Mouse (Mus musculus) thymus, postnatal 0 days (tissue): ENCODE results near the gene Keg1. TPM values are rescaled to one million over a fixed set of nuclear protein-coding genes. Genes with fewer than 3 reads are reported as not detected.
"Not testable (repeated sequence)": the region's sequence is repeated elsewhere in the genome, so short reads cannot be mapped to it uniquely, and the experiment has no call there.

ENCODE experiments used
- DNase-seq: peaks from one replicate; pipeline ENCODE4 v3.0.0-alpha.2; 2015; ENCODE audit warnings: low spot score
- polyA plus RNA-seq: library from polyadenylated mRNA; unstranded; fragments of >200 nt; fragmentation: Nextera tagmentation; extraction: Ambion mirVana; gene quantifications from 2 replicates; pipeline ENCODE4 v1.2.1, GENCODE M21; 2015

Gene Keg1
- not detected in 2 replicates for polyA plus RNA-seq

DNA sequence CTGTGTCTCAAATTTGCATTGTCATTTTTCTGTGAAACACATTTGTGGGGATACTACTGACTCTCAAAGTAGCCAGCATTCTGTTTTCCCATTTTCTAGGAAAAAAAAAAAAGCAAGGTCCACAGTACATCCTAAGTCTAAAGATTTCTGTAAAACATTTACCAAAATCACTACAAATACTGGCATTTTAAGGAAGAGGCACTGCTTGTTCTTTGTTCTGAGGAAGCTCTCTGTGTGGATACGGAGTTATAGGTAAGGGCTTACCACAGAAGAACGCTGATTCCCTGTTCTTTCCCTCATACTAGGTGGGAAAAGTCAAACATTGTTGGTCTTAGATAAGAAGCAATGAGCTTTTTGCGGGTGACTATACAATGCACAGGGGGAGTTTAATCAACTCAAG lies at the start of gene Keg1:
Gene Keg1, plus strand, starts transcription at position 197 of the 400 bp plus-strand sequence.
- DNase-seq: no peak

DNA sequence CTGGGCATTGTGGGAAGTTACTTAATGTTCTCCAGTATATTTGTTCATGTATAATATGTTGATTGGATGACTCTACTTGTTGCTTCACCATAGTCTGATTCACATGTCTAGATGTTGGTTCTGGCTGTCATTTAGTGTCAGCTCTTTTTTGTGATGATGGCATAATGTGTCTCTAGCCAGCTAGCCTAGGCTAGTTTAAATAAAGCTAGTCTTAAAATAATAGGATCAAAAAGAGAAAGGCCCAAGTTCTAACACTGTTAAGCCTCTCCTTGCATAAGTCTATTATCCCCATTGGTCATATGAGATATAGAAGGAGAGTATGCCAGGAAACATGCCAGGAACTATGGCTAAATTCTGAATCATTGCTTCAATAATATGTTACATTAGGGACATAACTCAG lies 46.1 kb upstream of the Keg1 start:
- no peak for DNase-seq

GRCm38 (mm10) chr19:12666156-12666555 lies 29.4 kb upstream of the Keg1 start:
- no peak for DNase-seq

DNA sequence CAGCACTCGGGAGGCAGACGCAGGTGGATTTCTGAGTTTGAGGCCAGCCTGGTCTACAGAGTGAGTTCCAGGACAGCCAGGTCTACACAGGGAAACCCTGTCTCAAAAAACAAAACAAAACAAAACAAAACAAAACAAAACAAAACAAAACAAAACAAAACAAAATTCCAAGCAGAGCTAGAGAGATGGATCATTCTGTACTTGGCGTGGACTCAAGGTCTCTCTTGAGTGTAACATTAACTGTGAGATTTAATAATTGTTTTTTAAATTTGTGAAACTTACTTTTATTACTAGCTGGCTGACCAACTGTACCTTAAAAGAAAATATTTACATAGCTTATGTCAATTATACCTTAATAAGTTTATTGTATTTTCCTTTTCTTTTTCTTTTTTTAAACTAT lies 27.0 kb upstream of the Keg1 start:
- DNase-seq: not testable (repeated sequence)

DNA sequence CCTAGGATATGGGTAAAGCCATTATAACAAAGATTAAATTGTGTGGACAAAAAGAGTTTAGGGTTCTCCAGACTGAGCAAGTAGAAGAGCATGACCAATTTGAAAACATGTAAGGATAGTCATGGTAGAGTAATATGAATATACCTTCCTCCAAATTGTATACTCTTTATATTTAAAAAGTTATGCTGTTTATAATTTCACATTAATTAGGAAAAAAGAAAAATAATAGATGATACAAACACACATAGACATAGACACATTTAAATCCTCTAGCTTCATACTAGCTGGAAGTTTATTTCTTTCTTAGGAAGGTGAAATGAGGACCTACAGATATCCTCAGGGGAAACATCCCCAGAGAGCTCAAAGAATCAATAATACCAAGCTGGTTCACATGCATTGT lies 25.4 kb upstream of the Keg1 start, which contains the start of gene Olfr1442:
Gene Olfr1442, plus strand, starts transcription at position 301 of the 400 bp plus-strand sequence.
- DNase-seq: no peak

- no peak for DNase-seq
These were observed 24.5 kb upstream of the Keg1 start for GRCm38 (mm10) chr19:12671051-12671450.

- no peak for DNase-seq
These were observed 17.8 kb upstream of the Keg1 start, which contains the start of gene Olfr1443 for GRCm38 (mm10) chr19:12677812-12678211. Gene Olfr1443 (plus strand): TSS chr19:12678112.

- DNase-seq: no peak
These were observed 10.9 kb upstream of the Keg1 start for GRCm38 (mm10) chr19:12684638-12685037.

DNA sequence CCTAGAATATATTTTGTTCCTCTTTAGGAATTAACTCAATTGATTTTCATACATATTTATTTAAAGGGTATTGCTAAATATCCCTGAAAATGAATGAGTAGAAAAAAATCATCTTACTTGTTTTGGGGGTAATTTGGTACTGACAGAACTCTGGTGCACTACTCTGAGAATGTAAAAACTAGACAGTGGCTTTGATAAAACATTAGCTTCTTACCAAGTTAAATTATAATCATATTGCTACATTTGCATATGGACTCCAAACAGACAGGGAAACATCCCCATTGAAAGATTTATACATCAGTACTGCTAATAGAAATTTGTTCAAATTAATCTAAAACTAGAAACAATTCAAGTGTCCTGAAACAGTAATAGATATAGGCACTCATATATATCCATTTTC lies 10.4 kb upstream of the Keg1 start:
- no peak for DNase-seq

DNA sequence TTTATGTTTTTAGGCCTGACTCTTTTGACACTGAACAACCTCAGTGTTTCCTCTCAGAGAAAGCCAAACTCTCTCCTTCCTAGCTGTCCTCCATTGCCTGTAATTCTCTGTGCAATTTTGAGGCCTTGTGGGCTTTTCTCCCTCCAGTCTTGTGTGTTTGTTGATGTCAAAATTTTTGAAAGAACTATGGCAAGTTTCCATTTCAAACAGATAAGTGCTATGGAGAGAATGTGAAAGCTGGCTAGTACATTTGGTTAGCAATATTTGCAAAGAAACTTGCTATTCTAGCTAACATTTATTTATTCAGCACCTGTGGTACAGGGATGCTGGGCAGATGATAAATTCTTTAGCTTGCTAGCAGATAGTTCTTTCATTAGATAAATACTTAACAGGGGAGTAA lies 635 bp downstream of the Keg1 start:
- no peak for DNase-seq

DNA sequence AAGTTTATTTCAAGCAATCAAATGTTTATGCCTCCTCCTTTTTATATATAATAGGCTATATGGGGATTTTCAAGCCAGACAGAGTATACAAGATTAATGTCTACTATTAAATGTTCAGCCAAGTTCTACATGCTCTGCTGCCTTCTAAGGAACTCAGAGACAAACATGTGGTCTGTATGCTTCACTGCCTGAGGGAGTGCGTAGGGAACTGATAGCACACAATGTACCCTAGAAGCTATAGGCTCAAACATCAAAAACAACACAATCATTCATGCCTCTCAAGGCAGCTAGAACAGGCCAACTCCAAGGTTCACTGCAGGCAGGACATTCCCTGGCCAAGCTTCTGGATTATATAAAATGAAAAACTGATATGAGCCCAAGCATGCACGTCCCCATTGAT lies 12.9 kb downstream of the Keg1 start:
- DNase-seq: no peak

- DNase-seq: no peak
These were observed 13.4 kb downstream of the Keg1 start for GRCm38 (mm10) chr19:12708986-12709385.

DNA sequence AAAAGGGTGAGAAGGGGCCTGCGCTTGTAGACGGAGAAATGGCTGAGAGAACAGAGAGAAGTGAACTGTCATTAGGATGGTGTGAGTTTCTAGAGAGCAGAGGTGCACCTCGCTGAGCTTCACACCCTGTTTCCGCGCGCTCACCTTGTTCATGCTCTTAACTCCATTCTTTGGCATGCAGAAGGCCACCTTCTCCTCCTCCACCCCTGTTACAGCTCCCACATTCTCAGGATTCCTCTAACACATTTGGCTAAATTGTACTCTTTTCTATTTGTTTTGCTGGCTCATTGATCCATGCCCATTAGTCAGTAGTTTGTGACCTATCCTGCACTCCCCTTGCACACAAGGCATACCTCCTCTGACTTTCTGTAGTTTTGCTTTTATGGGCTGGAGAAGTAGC lies 23.6 kb downstream of the Keg1 start:
- DNase-seq: no peak

DNA sequence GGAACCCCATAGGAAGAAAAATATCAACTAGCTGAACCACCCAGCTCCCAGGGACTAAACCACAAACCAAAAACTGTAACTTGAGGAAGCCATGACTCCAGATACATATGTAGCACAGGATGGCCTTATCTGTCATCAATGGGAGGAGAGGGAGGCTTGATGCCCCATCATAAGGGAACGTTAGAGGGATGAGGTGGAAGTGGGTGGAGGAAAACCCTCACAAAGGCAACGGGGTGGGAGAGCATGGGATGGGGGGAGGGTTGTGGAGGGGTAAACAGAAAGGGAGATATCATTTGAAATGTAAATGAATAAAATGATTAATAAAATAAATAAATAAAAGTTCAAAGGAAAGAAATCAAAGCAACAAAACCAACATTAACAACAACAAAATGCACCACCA lies 24.9 kb downstream of the Keg1 start:
- no peak for DNase-seq

GRCm38 (mm10) chr19:12720919-12721318 lies 25.3 kb downstream of the Keg1 start:
- DNase-seq: not testable (repeated sequence)

DNA sequence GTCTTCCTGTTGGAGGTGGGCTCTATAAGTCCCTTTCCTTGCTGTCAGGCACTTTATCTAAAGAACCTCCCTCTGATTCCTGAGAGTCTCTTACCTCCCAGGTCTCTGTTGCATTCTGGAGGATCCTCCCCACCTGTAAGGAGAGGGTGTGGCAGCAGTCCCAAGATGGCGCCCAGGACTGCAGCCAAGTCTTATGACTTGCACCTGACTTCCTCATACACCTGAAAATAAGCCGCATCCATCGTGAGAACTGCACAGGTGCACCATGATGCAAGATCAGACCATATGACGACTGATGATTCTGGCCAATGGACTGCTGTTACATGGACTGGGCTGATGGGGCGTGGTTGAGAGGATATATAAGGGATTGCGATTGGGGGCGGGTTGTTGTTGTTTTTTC lies 26.0 kb downstream of the Keg1 start:
- DNase-seq: not testable (repeated sequence)

DNA sequence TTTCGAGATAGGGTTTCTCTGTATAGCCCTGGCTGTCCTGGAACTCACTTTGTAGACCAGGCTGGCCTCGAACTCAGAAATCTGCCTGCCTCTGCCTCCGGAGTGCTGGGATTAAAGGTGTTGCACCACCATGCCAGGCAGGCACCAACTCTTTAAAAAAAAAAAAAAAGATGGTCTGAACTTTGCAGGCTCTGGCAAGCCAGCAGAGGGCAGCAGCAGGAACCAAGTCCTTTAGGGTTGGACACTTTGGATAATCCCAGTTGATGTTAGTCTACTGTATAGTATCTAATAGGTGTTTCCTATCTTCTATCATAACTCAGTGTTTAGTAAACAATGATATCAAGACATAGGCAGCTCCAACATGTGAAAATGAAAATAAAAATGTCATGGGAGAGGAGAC lies 26.7 kb downstream of the Keg1 start:
- DNase-seq: peak; percentile 6

DNA sequence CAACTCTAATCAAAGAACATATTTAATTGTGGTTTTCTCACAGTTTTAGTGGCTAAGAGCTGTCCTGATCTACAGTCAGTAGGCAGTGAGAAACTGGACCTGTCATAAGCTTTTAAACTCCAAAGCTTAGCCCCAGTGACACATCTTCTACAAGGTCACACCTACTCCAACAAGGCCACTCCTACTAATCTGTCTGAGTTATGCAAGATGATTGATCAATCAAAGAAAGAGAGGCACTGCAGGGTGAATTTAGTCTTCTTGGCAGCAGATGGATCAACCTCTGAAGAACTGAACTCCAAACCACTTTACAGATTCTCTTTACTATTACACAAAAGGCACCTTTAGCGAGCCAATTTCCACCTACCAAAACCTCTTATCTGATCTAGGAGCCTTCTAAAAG lies 30.3 kb downstream of the Keg1 start:
- no peak for DNase-seq

DNA sequence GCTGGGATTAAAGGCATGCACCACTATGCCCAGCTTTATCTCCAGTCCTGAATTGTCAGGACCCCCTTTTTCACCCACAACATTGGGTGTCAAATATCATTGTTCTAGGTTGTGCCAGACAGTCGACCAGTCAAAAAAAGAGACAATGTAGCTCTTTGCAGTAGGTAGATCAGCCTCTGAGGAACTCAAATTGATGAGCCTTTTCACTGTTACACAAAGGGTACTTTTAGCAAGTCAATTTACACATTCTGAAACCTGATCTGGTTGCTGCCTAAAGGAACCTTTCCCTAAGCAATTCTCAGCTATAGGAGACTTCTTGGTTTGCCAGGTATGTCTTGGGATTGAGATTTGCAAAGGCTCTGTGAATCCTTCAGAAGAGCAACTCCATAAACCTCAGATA lies 35.5 kb downstream of the Keg1 start:
- no peak for DNase-seq

DNA sequence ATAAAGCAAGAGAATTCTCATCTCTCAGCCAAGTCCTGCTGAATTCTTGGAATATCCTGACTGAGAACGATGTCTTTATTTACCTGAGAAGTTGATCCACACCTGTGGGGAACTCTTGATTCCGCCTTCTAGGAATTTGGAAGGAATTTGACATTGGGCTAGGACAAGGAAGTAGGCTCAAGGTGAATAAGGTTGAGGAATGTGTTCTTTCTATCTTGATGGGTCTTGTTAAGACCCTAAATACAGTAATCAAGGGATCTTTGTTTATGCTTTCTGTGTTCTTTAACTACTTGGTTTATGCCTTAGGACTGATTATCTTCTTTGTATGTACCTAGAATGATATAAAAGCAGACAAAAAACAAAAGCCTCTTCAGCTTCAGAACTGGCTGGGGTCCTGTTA lies 36.4 kb downstream of the Keg1 start:
- no peak for DNase-seq

DNA sequence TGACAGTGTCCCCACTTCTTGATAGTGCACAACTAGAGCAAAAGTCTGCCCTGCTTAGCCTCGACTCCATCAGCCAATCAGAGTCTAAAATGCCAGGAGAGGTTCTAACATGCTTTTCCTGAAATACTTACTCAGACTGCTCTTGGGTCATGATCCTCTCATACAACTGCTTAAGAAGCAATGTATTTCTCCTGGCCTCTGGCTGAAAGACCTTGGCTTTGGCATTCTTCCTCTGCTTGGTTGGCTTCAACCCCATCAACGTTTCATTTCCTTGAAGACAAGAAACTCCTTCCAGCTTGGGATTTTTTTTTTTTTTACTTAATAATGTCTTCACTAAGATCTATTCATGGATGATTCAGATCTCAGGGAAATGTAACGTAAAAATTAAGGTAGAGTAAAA lies 60.7 kb downstream of the Keg1 start:
- no peak for DNase-seq

DNA sequence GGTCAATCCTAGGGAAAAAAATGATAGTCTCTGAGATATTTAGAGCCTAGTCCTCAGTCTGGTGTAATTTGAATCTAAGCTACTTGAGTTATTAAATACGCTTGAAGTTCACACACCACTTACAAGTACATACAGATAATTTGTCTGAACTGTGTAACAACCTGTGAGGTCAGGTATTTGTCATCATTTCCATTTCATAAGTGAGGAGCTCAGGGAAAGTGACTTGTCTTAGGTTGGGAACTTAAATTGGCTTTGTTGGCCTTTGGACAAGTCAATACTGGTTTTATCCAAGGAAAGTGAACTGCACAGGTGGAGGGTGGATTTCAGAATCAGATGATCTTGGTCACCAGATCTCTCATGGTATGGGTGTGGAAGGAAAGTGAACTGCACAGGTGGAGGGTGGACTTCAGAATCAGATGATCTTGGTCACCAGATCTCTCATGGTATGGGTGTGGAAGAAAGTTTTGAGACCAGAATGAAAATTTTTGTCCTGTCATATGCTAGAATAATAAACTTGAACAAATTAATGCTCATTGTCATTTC lies 63.4 kb downstream of the Keg1 start:
- DNase-seq: no peak

DNA sequence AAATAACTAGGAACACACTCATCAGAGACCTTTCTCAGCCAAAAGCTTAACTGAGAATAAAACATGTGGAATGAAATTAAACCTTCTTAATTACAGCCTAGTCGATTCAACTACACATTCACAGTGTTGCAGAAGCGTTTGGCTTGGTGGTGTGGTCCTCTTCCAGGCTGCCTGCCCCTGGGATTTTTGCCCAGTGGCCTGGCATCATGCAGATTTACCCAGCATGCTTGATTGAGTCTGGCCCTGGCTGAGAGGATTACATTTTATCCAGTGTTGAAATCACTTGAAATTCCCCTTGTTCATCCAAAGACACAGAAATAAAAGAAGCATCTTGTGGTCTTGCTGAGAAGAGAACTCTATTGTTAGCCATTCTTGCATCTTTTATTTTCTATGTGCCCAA lies 64.1 kb downstream of the Keg1 start:
- no peak for DNase-seq
